Comparison of ENCODE assay signal across 26 mouse cellular contexts in the genomic region with DNA sequence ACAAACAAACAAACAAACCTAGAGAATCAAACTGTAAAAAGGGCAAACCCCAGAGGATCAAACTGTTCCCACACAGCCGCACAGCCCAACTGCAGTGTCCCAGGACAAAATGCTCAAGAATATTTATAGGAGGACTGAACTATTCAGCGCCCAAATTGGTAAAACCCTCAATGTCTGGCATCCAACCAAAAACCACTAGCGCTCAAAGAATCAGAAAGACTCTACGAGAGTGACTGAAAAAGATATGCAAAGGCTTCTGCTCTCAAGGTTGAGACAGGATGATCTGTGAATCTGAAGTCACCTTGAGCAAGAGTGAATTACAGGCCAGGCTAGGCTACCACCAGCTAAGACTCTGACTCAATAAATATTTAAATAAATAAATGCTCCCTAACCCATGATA.
"Had no signal": no experiment of that assay in that cellular context is flagged by ENCODE, and none has a peak within 500 bp of the region (broad histone marks: within the 10 kb centered on the region; RNA-seq: fewer than 3 reads in every experiment).

No protein-coding gene starts in this region.

- H3K4me1 ChIP-seq: heart, embryonic 12.5 days; intestine, embryonic 15.5 days; limb, embryonic 13.5 days; limb, embryonic 15.5 days; liver, embryonic 12.5 days had no signal

- H3K4me3 ChIP-seq: gastrocnemius, adult 2 months; heart, embryonic 10.5 days; heart, embryonic 12.5 days; hindbrain, embryonic 10.5 days; hindbrain, embryonic 12.5 days; intestine, embryonic 15.5 days; layer of hippocampus, adult 2 months; limb, embryonic 13.5 days; limb, embryonic 15.5 days; liver, embryonic 12.5 days had no signal

- DNase-seq: gastrocnemius, adult 2 months; gastrocnemius, postnatal 10 days; gastrocnemius, postnatal 25 days; heart, postnatal 10 days; heart, postnatal 4 days; kidney, adult 18-20 months; kidney, adult 8-10 months; kidney, postnatal 10 days; kidney, postnatal 25 days; kidney, postnatal 4 days; layer of hippocampus, postnatal 36 days; left cerebral cortex, postnatal 4 days had no signal

- H3K9ac ChIP-seq: heart, embryonic 12.5 days; hindbrain, embryonic 12.5 days; hindbrain, embryonic 14.5 days; intestine, embryonic 15.5 days; limb, embryonic 13.5 days; limb, embryonic 15.5 days; liver, embryonic 12.5 days; liver, embryonic 14.5 days had no signal

- H3K27me3 ChIP-seq: heart, embryonic 12.5 days; hindbrain, embryonic 12.5 days; intestine, embryonic 15.5 days; limb, embryonic 13.5 days; limb, embryonic 15.5 days; liver, embryonic 12.5 days had no signal

- H3K9me3 ChIP-seq: heart, embryonic 10.5 days; heart, embryonic 12.5 days; hindbrain, embryonic 10.5 days; hindbrain, embryonic 12.5 days; intestine, embryonic 15.5 days; limb, embryonic 13.5 days; limb, embryonic 15.5 days; liver, embryonic 12.5 days had no signal

- H3K27ac ChIP-seq: gastrocnemius, adult 2 months; heart, embryonic 10.5 days; hindbrain, embryonic 10.5 days; hindbrain, embryonic 12.5 days; hindbrain, embryonic 14.5 days; intestine, embryonic 15.5 days; layer of hippocampus, adult 2 months; limb, embryonic 13.5 days; limb, embryonic 15.5 days; liver, embryonic 12.5 days; liver, embryonic 14.5 days had no signal

- H3K36me3 ChIP-seq: heart, embryonic 10.5 days; heart, embryonic 12.5 days; hindbrain, embryonic 10.5 days; hindbrain, embryonic 12.5 days; intestine, embryonic 15.5 days; limb, embryonic 13.5 days; limb, embryonic 15.5 days; liver, embryonic 12.5 days had no signal

- H3K4me2 ChIP-seq: heart, embryonic 12.5 days; hindbrain, embryonic 12.5 days; hindbrain, embryonic 14.5 days; intestine, embryonic 15.5 days; limb, embryonic 13.5 days; limb, embryonic 15.5 days; liver, embryonic 12.5 days had no signal

- ATAC-seq: hindbrain, embryonic 16.5 days; inflammation-experienced regulatory T-cells, adult 6 months; intestine, embryonic 15.5 days; intestine, postnatal 0 days; liver, embryonic 12.5 days had no signal
